Mouse (Mus musculus) stomach, postnatal 0 days (tissue): ENCODE measurements around the gene Lrpap1. TPM values are rescaled to one million over a fixed set of nuclear protein-coding genes. Genes with fewer than 3 reads are reported as not detected.

Experiments used
- ATAC-seq: fragments of 200-750 bp; cut with Nextera tagmentation; 2 replicates; pipeline ENCODE4 v1.8.0; 2017; ENCODE audit not compliant: low FRiP score, low TSS enrichment
- DNase-seq: peaks from one replicate; pipeline ENCODE4 v3.0.0-alpha.2; 2016; ENCODE audit warnings: low spot score
- H3K27ac ChIP-seq: fragments of 300-500 bp; sonication (generic); replicated peaks from 2 replicates; pipeline ENCODE4 v1.5.1; 2014; ENCODE audit warnings: mild to moderate bottlenecking, control low read depth
- H3K27me3 ChIP-seq: fragments of 300-500 bp; sonication (generic); 2 replicates; pipeline ENCODE4 v1.6.1; 2014; ENCODE audit warnings: low read length; ENCODE audit not compliant: control insufficient read depth, insufficient read depth
- H3K36me3 ChIP-seq: fragments of 300-500 bp; sonication (generic); 2 replicates; pipeline ENCODE4 v1.6.1; 2014; ENCODE audit warnings: low read length, mixed read lengths; ENCODE audit not compliant: control insufficient read depth, insufficient read depth
- H3K4me1 ChIP-seq: fragments of 300-500 bp; sonication (generic); replicated peaks from 2 replicates; pipeline ENCODE4 v1.6.1; 2014; ENCODE audit warnings: antibody characterized with exemption; ENCODE audit not compliant: control insufficient read depth, insufficient read depth
- H3K4me2 ChIP-seq: fragments of 300-500 bp; sonication (generic); replicated peaks from 2 replicates; pipeline ENCODE4 v1.6.1; 2014; ENCODE audit warnings: low read depth, mild to moderate bottlenecking, control low read depth, moderate library complexity
- H3K4me3 ChIP-seq: fragments of 300-500 bp; sonication (generic); 2 replicates; pipeline ENCODE4 v1.5.1; 2014; ENCODE audit warnings: low read depth, low read length, control low read depth
- H3K9ac ChIP-seq: fragments of 300-500 bp; sonication (generic); 2 replicates; pipeline ENCODE4 v1.6.1; 2014; ENCODE audit warnings: mild to moderate bottlenecking, low read length, control low read depth, mixed read lengths
- H3K9me3 ChIP-seq: fragments of 300-500 bp; sonication (generic); 2 replicates; pipeline ENCODE4 v1.6.1; 2016; ENCODE audit warnings: low read length; ENCODE audit not compliant: control insufficient read depth
- CTCF ChIP-seq: IDR thresholded peaks from 2 replicates; pipeline ENCODE4 v1.5.1; 2016; ENCODE audit warnings: antibody characterized with exemption, low read depth, mild to moderate bottlenecking, moderate library complexity
- EP300 ChIP-seq: optimal IDR thresholded peaks from 2 replicates; pipeline ENCODE3; 2016; ENCODE audit warnings: antibody characterized with exemption
- WGBS: fragments of 180-500 bp; shearing (Covaris S2); extraction: QIAGEN DNeasy Blood & Tissue Kit; methylation state at CpG from one replicate; pipeline ENCODE4 v1.1.7; 2014; 5-methylcytosine and 5-hydroxymethylcytosine counted together
- polyA plus RNA-seq: library from polyadenylated mRNA; unstranded; fragments of >200 nt; fragmentation: Nextera tagmentation; extraction: Ambion mirVana; gene quantifications from 2 replicates; pipeline ENCODE4 v1.2.1, GENCODE M21; 2015

The Lrpap1 gene
- polyA plus RNA-seq, 1 experiment from 2014 or later: 101 TPM

DNA sequence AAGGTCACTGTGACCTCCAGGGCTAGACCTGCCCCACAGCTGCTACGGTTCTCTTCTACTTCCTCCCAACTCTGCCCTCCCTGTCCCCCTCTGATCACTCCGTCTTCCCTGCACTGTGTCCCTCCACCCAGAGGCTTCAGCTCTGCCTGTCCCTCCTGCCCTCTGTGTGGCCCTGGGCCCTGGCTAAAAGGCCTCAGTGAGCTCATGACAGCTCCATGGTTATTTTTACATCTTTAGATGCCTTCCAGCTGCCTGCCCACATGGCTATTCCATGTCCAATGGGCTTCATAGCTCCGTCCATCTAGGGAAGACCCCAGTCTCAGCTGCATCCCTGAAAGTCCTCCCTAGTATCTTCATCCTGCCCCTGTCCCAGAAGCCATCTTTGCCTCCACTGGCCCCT, 45.5 kb downstream of the Lrpap1 start:
- ATAC-seq (no peak), DNase-seq (no peak)
- Histone ChIP-seq H3K36me3 (no peaks in the 10 kb centered on the region), H3K9me3 (no peaks in the 10 kb centered on the region), H3K4me2 (no peak overlapping the region), H3K27me3 (no peaks in the 10 kb centered on the region), H3K27ac (no peak overlapping the region), H3K4me1 (no peaks in the 10 kb centered on the region), H3K9ac (no peak overlapping the region), H3K4me3 (no peak overlapping the region)
- 54% methylated on average over 3 of the region's 3 CpGs for WGBS
- TF ChIP-seq CTCF (no peak), EP300 (no peak)

DNA sequence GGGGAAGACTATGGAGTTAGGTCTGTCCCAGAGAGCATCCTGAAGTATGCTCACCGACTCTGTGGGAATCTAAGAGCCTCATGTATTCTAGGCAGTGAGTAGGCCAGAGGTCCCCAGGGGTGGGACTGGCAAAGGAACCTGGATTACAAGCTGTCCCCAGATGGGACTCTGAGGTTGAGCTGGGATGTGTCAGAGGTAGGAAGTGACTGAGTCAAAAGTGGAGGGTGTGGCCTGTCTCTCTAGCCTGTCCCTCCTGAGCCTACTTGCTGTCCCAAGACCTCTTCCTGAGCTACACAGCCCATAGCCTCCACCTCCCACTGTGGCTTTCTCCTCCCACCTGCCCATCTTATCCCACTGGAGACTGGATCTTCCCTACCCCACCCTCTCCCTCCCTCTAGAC, 47.4 kb downstream of the Lrpap1 start:
- H3K9ac ChIP-seq: no peak overlapping the region
- H3K27me3 ChIP-seq: no peaks in the 10 kb centered on the region
- no peak for ATAC-seq
- H3K27ac ChIP-seq: no peak overlapping the region
- no peak overlapping the region for H3K4me3 ChIP-seq
- no peaks in the 10 kb centered on the region for H3K9me3 ChIP-seq
- WGBS: 75% methylated on average over 1 of the region's 1 CpGs
- no peaks in the 10 kb centered on the region for H3K36me3 ChIP-seq
- no peak overlapping the region for H3K4me2 ChIP-seq
- DNase-seq: no peak
- TF ChIP-seq CTCF (no peak), EP300 (no peak)
- H3K4me1 ChIP-seq: no peaks in the 10 kb centered on the region

GRCm38 (mm10) chr5:35057582-35057981, 48.0 kb downstream of the Lrpap1 start:
- WGBS: 27% methylated on average over 4 of the region's 4 CpGs
- H3K4me3 ChIP-seq: peak overlapping the region; percentile 59
- H3K9ac ChIP-seq: no peak overlapping the region
- DNase-seq (no peak), ATAC-seq (no peak)
- no peak for TF ChIP-seq CTCF
- TF ChIP-seq EP300: no peak
- H3K36me3 ChIP-seq: no peaks in the 10 kb centered on the region
- H3K27me3 ChIP-seq: no peaks in the 10 kb centered on the region
- H3K9me3 ChIP-seq: no peaks in the 10 kb centered on the region
- H3K4me1 ChIP-seq: no peaks in the 10 kb centered on the region
- peak overlapping the region; percentile 98 for H3K4me2 ChIP-seq
- no peak overlapping the region for H3K27ac ChIP-seq

DNA sequence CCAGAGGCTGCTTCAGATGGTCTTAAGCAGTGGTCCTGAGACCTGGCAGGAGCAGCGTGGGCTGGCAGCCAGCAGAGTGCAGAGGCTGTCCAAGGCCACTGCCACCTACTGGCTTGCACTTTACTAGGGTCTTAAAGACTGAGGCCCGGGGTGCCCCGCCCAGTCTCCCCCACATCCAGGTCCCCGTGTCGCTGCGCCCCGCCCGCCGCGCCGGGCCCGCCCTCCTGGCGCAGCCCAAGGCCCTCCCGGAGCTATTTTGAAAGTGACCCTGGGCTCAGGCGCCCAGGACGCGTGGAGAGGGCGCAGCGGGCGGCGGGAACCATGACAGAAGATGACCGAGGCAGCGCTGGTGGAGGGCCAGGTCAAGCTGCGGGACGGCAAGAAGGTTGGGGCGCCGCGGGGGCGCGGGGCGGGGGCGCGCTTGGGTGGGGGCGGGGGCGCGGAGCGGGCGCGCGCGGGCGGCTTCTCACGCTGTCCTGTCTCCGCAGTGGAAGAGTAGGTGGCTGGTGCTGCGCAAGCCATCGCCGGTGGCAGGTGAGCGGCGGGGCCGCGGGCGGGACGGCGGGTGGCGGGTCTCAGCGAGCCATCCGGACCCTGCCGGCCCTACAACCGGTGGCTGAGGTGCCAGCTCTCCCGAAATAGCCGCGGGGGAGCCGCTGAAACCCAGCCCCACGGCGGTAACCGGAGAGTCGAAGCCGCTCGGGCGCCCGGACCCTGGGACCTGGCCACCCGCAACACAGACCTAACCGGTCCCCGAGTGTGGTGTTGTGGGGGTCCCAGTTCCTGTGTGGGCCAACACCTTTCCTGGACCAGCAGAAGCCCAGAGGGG, 48.7 kb downstream of the Lrpap1 start, which contains the start of gene Dok7:
Dok7 (plus strand) TSS at position 163 of the 829 bp plus-strand sequence.
- TF ChIP-seq CTCF (peak; percentile 44; the same call in 1 of the 2 replicates), EP300 (no peak)
- H3K4me1 ChIP-seq: no peaks in the 10 kb centered on the region
- H3K4me2 ChIP-seq: peak within 1 kb of the TSS; percentile 98
- H3K4me3 ChIP-seq: peak within 1 kb of the TSS; percentile 59
- no peaks in the 10 kb centered on the region for H3K27me3 ChIP-seq
- H3K27ac ChIP-seq: no peak within 1 kb of the TSS
- under 1% methylated on average over 56 of the region's 74 CpGs for WGBS
- H3K9me3 ChIP-seq: no peaks in the 10 kb centered on the region
- no peaks in the 10 kb centered on the region for H3K36me3 ChIP-seq
- H3K9ac ChIP-seq: peak within 1 kb of the TSS; percentile 61
- peak; percentile 27; the same call in 1 of the 2 replicates for ATAC-seq
- DNase-seq: peak; percentile 50

DNA sequence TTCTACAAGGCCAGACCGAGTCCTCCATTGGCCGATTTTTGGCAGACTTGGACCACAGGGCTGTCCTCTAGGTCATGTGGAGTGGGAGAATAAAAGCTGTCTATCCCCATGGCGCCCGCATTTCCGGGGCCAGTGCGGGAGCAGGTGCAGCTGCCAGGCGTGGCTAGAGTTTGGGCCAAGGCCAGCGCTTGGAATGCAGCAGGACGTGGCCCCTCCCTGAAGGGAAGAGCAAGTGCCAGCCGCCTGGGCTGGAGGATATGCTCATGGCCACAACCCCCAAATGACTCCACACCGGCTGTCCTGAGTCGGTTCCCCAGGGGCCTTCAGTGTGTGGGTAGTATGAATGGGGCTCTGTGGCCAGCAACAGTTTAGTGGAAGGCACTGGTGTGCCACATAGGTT, 50.5 kb downstream of the Lrpap1 start:
- DNase-seq (peak; percentile 77), ATAC-seq (peak; percentile 59)
- H3K36me3 ChIP-seq: no peaks in the 10 kb centered on the region
- H3K4me3 ChIP-seq: no peak overlapping the region
- no peak overlapping the region for H3K9ac ChIP-seq
- H3K27ac ChIP-seq: no peak overlapping the region
- no peaks in the 10 kb centered on the region for H3K9me3 ChIP-seq
- no peaks in the 10 kb centered on the region for H3K4me1 ChIP-seq
- no peak for TF ChIP-seq CTCF
- WGBS: 50% methylated on average over 12 of the region's 12 CpGs
- no peak overlapping the region for H3K4me2 ChIP-seq
- H3K27me3 ChIP-seq: no peaks in the 10 kb centered on the region

DNA sequence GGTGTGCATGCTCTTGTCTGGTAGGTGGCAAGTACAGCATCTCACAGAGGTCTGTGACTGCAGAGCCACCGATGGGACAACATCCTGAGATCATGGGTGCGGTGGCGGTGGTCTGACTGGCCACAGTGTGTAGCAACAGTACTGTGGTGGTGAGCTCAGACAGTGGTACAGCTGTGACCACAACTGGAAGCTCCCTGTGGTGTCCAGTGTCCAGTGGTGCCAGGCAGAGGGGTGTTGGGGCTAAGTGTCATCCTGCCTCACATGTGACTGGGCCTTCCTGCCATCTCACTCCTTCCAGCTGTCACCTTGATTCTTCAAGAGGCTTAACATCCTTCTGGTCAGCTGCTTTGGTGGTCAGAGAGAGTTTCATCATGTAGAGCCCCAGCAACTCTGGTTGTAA, 50.9 kb downstream of the Lrpap1 start:
- Histone ChIP-seq H3K9ac (no peak overlapping the region), H3K27me3 (no peaks in the 10 kb centered on the region), H3K27ac (no peak overlapping the region), H3K9me3 (no peaks in the 10 kb centered on the region), H3K36me3 (no peaks in the 10 kb centered on the region), H3K4me1 (no peaks in the 10 kb centered on the region), H3K4me2 (no peak overlapping the region), H3K4me3 (no peak overlapping the region)
- no peak for DNase-seq
- TF ChIP-seq EP300: no peak
- TF ChIP-seq CTCF: no peak
- WGBS: 84% methylated on average over 3 of the region's 3 CpGs
- ATAC-seq: no peak
